Mouse (Mus musculus) frontal cortex, postnatal 25 days (tissue): ENCODE measurements at regions not wholly inside any gene's neighbourhood (a gene's known extent, or its start where the extent isn't known, plus 50 kb on each side); places are given as distances from the start of the nearest gene placed in this dataset.

Experiments used
- DNase-seq, 2 experiments: peaks; one replicate each; pipeline ENCODE4 v3.0.0; 2022; ENCODE audit warnings: low spot score in 2 of 2

GRCm38 (mm10) chr2:12033518-12034322 is 256.0 kb downstream of the Ankrd16 start:
- DNase-seq, result no peak

GRCm38 (mm10) chr2:12034323-12034585 is 256.6 kb downstream of the Ankrd16 start:
- DNase-seq, result no peak

- DNase-seq, result peak in 1 of 2 experiments; percentile 13
These were observed 252.3 kb downstream of the Itga8 start for GRCm38 (mm10) chr2:12049386-12049785.

GRCm38 (mm10) chr2:12049972-12050371 is 251.8 kb downstream of the Itga8 start:
- DNase-seq, result no peak

GRCm38 (mm10) chr2:12053404-12054164 is 248.1 kb downstream of the Itga8 start:
- DNase-seq, result no peak

- no peak for DNase-seq
These were observed 247.6 kb downstream of the Itga8 start for GRCm38 (mm10) chr2:12054165-12054500.
